Mouse (Mus musculus) kidney, adult 18-20 months (tissue): ENCODE measurements around the gene Il16.

ENCODE experiments used
- DNase-seq: peaks from one replicate; pipeline ENCODE4 v3.0.0; 2021

Il16 gene

DNA sequence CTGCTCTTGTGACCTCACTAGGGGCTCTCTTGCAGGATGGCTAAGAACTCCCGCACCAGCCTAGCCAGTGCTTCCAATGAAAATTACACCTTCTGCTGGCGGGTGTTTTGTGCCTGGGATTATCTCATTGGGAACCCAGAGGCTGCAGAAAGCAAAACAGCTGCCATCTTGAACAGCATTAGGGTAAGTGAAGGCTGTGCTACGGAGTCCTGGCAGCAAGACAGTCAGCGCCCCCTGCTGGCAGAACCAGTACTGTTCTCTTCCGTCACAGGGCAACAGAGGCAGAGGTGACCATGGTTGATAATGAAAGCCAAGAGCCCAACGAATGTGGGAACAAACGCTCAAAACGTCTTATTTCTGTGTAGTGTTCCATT is 145.6 kb downstream of the Il16 start:
- peak; percentile 57 for DNase-seq

DNA sequence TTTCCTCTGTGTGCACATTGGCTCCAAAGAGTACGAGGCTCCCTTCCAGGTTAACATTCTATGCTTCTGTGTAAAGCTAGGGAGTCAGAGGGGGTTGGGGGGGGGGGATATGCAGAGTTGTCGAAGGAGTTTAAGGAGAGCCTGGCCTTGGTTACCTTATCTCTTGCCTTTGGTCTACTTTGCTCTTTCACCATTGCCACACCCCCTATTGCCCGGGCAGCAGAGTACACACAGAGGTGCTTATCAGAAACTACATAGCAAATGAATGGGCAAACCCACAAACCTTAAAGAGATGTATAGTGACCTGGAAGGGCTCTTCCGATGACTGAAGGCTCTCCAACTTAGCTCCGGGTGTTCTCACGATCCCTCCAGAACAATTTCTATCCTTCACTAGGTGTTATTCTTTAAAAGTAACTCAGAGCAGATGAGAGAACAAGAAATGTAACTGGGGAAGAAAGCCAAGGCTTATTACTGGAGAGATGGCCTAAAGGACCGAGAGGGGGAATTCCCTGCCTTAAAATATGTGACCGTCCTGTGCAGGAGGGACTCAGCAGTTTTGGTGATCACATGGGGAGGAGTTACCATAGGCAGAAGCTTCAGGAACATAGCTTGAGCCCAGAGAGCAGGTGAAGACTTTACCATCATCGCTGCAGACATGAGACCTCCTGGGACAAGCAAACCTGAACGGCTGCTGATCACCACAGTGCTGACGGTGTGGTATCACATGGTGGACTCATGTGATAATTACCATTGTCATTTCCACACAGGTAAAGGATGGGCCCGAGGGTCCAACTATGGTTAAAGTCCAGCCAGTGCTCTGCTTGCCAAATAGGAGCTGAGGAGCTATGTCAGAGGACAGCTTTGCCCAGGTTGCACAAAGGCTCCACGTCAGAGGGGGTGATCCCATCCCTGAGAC is 146.3 kb downstream of the Il16 start:
- no peak for DNase-seq

DNA sequence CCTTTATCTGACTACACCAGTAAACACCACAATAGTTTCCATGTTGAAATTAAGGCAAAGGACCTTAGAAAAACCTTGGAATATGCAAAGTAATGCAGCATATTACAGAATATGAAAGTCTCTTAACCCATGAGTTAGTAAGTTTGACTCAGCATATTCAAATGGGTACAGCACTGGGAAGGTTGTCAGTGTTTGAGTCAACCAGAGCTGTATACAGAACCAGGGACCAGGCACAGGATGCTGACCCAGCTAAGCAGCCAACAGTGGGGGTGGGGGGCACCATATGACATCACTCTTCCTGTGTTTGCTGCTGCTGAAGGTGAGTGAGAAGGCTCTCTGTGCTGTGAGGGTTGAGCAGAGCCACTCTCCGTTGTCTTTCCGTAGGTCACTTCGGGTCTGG is 148.5 kb downstream of the Il16 start:
- no peak for DNase-seq

DNA sequence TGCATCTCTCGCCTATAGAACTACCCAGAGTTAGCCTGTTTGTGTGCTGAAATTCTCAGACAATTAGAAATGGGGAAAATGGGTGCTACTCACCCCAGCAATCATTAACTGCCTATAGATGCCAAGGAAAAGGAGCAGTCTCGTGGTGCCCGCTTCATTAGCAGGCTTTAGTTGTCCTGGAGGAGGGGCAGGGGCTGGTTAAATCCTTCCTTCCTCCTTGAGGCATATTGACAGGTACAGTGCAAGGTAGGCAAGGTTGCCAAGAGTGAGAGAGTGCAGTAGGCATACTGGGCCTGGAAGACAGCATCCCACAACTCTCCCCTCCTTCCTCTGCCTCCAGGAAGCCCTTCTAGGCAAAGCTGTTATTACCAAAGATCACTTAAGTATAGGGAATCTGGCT is 151.5 kb downstream of the Il16 start:
- DNase-seq: no peak
